Mouse (Mus musculus) gastrocnemius, postnatal 36 days (tissue): ENCODE data around the gene Gm7971. TPM values are rescaled to one million over a fixed set of nuclear protein-coding genes. Genes with fewer than 3 reads are reported as not detected.
"Not testable (repeated sequence)": the region's sequence is repeated elsewhere in the genome, so short reads cannot be mapped to it uniquely, and the experiment has no call there.

Source experiments
- DNase-seq, 2 experiments: peaks; one replicate each; pipeline ENCODE4 v3.0.0; 2022
- intact Hi-C: fragments of 180-260 bp; cut with DNase I; formaldehyde crosslinking; loops from one replicate; pipeline ENCODE4 v1.15.1; 2025
- long read RNA-seq, 2 experiments: library from polyadenylated mRNA; stranded (forward); transcript quantifications; one replicate each; pipeline ENCODE4 v2.0.0; 2021
- total RNA-seq, 2 experiments: library from RNA; stranded (reverse); gene quantifications; 2 replicates each; pipeline ENCODE4 v1.2.3; 2021

Gene Gm7971
- not detected for total RNA-seq
- long read RNA-seq, experiment 1 = 0 reads
- long read RNA-seq, experiment 2 = 0 reads

DNA sequence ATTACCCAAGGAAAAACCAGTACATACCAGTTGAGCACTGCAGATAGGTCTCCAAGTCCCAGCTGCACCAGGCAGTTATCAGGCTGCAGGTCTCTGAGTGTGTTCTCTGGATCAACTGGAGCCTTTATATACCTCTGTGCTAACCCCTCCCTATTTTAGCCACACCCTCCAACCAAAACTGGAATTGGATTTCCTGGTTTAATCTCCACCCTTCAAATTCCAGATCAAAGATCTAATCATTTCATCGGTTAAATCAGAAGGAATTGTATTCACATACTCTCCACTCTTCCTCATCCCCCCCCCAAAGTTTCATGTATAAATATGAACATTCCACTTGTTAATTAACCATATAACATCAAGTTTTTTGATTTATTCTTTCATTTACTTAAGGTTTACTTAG lies at the start of gene Gm7971:
Gene Gm7971, minus strand, starts transcription at position 101 of the 400 bp plus-strand sequence.
- DNase-seq, intact Hi-C loops: not testable (repeated sequence)

Other genes with a start within 250 kb of the Gm7971 start
- gene D5Ertd577e, start 138.1 kb downstream of the Gm7971 start, total RNA-seq = not detected
- gene Gm3286, start 84.1 kb downstream of the Gm7971 start, total RNA-seq = not detected
- not detected for gene Gm7978, start 141.3 kb upstream of the Gm7971 start, total RNA-seq
- gene Gm7982, start 147.1 kb upstream of the Gm7971 start, total RNA-seq = not detected
- gene E330014E10Rik, start 181.1 kb upstream of the Gm7971 start, total RNA-seq = not detected